Mouse (Mus musculus) ES-Bruce4 (cell line): ENCODE data around the gene Prrc2a.

Experiments used
- CTCF ChIP-seq: IDR thresholded peaks from one replicate; pipeline ENCODE4 v1.8.1; 2011; ENCODE audit warnings: low read depth, low read length
- EP300 ChIP-seq: IDR thresholded peaks from 2 replicates; pipeline ENCODE4 v1.6.1; 2011; ENCODE audit warnings: low read depth, low read length; ENCODE audit not compliant: insufficient read depth
- POLR2A ChIP-seq: IDR thresholded peaks from one replicate; pipeline ENCODE4 v1.8.1; 2011; ENCODE audit warnings: low read length; ENCODE audit not compliant: insufficient read depth

- peak; percentile 45 for TF ChIP-seq CTCF
- TF ChIP-seq EP300, result no peak
- TF ChIP-seq POLR2A, result no peak
Measured at GRCm38 (mm10) chr17:35115046-35116019, 49.4 kb downstream of the Prrc2a start, which contains the start of gene Ly6g5b.
